13 mouse cellular contexts compared by ENCODE assay signal in genomic region chr2:124403981-124404380, GRCm38 (mm10).
DNase-seq lines count a peak whose midpoint lies in the region; ATAC-seq and TF ChIP-seq lines count a peak whose summit lies in the region.
"Had no signal": no experiment of that assay in that cellular context is flagged by ENCODE, and none has a peak within 500 bp of the region (broad histone marks: within the 10 kb centered on the region; RNA-seq: fewer than 3 reads in every experiment).

No protein-coding gene starts in this region.

- intact Hi-C loops in heart, adult 2 months (cut with DNase I) = no loop called here
- intact Hi-C loops in left cerebral cortex, adult 2 months (cut with DNase I) = no loop called here
- intact Hi-C loops in left cerebral cortex, postnatal 4 days (cut with DNase I) = no loop called here

- no peaks in the 10 kb centered on the region for H3K4me1 ChIP-seq in heart, adult 2 months (ENCODE audit: control insufficient read depth, insufficient read depth, low read length)
- peaks cover 14% of the 10 kb centered on the region for H3K4me1 ChIP-seq in heart, embryonic 11.5 days (ENCODE audit: control insufficient read depth, insufficient read depth, low read length)
- peaks cover 0 to 6% of the 10 kb centered on the region in 2 experiments; a peak in 2 of 4 replicates for H3K4me1 ChIP-seq in ES-E14 (ENCODE audit: control insufficient read depth in 2 of 2, insufficient read depth in 2 of 2, low read length in 2 of 2, poor library complexity in 1 of 2)
- peaks cover 23% of the 10 kb centered on the region for H3K4me1 ChIP-seq in embryonic facial prominence, embryonic 13.5 days
- H3K4me1 ChIP-seq: kidney, embryonic 15.5 days had no signal

- H3K4me3 ChIP-seq in heart, adult 2 months = no peak overlapping the region
- no peak overlapping the region for H3K4me3 ChIP-seq in heart, embryonic 11.5 days (ENCODE audit: low read depth, low read length)
- H3K4me3 ChIP-seq in left cerebral cortex, adult 2 months = no peak overlapping the region
- H3K4me3 ChIP-seq in ES-E14 (ENCODE audit: insufficient read depth in 1 of 2, low read depth in 1 of 2, low read length in 2 of 2, poor library complexity in 1 of 2, severe bottlenecking in 1 of 2) = no peak overlapping the region
- H3K4me3 ChIP-seq in embryonic facial prominence, embryonic 13.5 days = no peak overlapping the region
- H3K4me3 ChIP-seq: kidney, embryonic 15.5 days; midbrain, embryonic 10.5 days had no signal

- no peak for TF ChIP-seq POLR2A in heart, adult 2 months (IDR thresholded peaks at IDR 0.05; ENCODE audit: insufficient read depth, low read depth, low read length)

- DNase-seq in heart, adult 2 months = no peak
- no peak for DNase-seq in left cerebral cortex, adult 2 months (ENCODE audit: extremely low spot score in 1 of 2, low spot score in 2 of 2)
- no peak for DNase-seq in left cerebral cortex, adult 9 months (ENCODE audit: low spot score in 2 of 2)
- DNase-seq in ES-E14 (ENCODE audit: low read depth, low spot score) = no peak
- DNase-seq in urinary bladder, adult 2 months (ENCODE audit: low spot score) = no peak
- DNase-seq in left cerebral cortex, postnatal 4 days = no peak
- DNase-seq: gastrocnemius, postnatal 10 days; lung, adult 18-20 months had no signal

- TF ChIP-seq CTCF in heart, adult 2 months (IDR thresholded peaks at IDR 0.05) = no peak
- TF ChIP-seq CTCF in left cerebral cortex, adult 2 months (IDR thresholded peaks at IDR 0.05) = no peak

- WGBS in heart, adult 2 months = 27% methylated on average over 6 of the region's 6 CpGs
- 43% methylated on average over 6 of the region's 6 CpGs for WGBS in heart, embryonic 11.5 days (ENCODE audit: insufficient replicate concordance)
- 20% methylated on average over 6 of the region's 6 CpGs for WGBS in embryonic facial prominence, embryonic 13.5 days

- H3K27me3 ChIP-seq in heart, adult 2 months (ENCODE audit: control insufficient read depth, insufficient read depth, low read length) = no peaks in the 10 kb centered on the region
- H3K27me3 ChIP-seq in heart, embryonic 11.5 days (ENCODE audit: control insufficient read depth, insufficient read depth, low read length) = no peaks in the 10 kb centered on the region
- no peaks in the 10 kb centered on the region for H3K27me3 ChIP-seq in embryonic facial prominence, embryonic 13.5 days
- H3K27me3 ChIP-seq: kidney, embryonic 15.5 days had no signal

- no peaks in the 10 kb centered on the region for H3K36me3 ChIP-seq in heart, adult 2 months (ENCODE audit: control insufficient read depth, insufficient read depth, low read length)
- H3K36me3 ChIP-seq in heart, embryonic 11.5 days (ENCODE audit: control insufficient read depth, insufficient read depth, low read length) = no peaks in the 10 kb centered on the region
- no peaks in the 10 kb centered on the region for H3K36me3 ChIP-seq in ES-E14 (ENCODE audit: control insufficient read depth, insufficient read depth, low read length, poor library complexity, severe bottlenecking)
- H3K36me3 ChIP-seq in embryonic facial prominence, embryonic 13.5 days = no peaks in the 10 kb centered on the region
- H3K36me3 ChIP-seq: kidney, embryonic 15.5 days; midbrain, embryonic 10.5 days had no signal

- ATAC-seq in heart, embryonic 11.5 days (replicated peaks; ENCODE audit: insufficient number of reproducible peaks, low FRiP score, low TSS enrichment) = no peak
- no peak for ATAC-seq in embryonic facial prominence, embryonic 13.5 days (ENCODE audit: insufficient number of reproducible peaks, insufficient read depth, low FRiP score, low TSS enrichment, low read depth)
- ATAC-seq: CD4-positive, CD25-positive, alpha-beta regulatory T cell, adult 4 months had no signal

- no peak overlapping the region for H3K9ac ChIP-seq in heart, adult 2 months (ENCODE audit: low read depth, low read length)
- no peak overlapping the region for H3K9ac ChIP-seq in heart, embryonic 11.5 days (ENCODE audit: low read depth, low read length)
- H3K9ac ChIP-seq in ES-E14 (ENCODE audit: insufficient read depth, low read depth, low read length, poor library complexity, severe bottlenecking) = no peak overlapping the region
- H3K9ac ChIP-seq in embryonic facial prominence, embryonic 13.5 days = no peak overlapping the region
- H3K9ac ChIP-seq: kidney, embryonic 15.5 days had no signal

- H3K4me2 ChIP-seq in heart, embryonic 11.5 days = no peak overlapping the region
- H3K4me2 ChIP-seq in embryonic facial prominence, embryonic 13.5 days = peak overlapping the region; percentile 28
- H3K4me2 ChIP-seq: kidney, embryonic 15.5 days had no signal

- H3K79me2 ChIP-seq in heart, adult 2 months (replicated peaks; ENCODE audit: control insufficient read depth, insufficient read depth, low read length) = no peaks in the 10 kb centered on the region

- no peaks in the 10 kb centered on the region for H3K9me3 ChIP-seq in heart, embryonic 11.5 days (replicated peaks; ENCODE audit: control insufficient read depth, low read length)
- H3K9me3 ChIP-seq in ES-E14 (ENCODE audit: control insufficient read depth, insufficient read depth, low read depth, low read length) = no peaks in the 10 kb centered on the region
- H3K9me3 ChIP-seq in embryonic facial prominence, embryonic 13.5 days = no peaks in the 10 kb centered on the region
- H3K9me3 ChIP-seq: kidney, embryonic 15.5 days; midbrain, embryonic 10.5 days had no signal

- peak overlapping the region; percentile 11 for H3K27ac ChIP-seq in heart, adult 2 months
- H3K27ac ChIP-seq in heart, embryonic 11.5 days (ENCODE audit: low read depth, low read length) = no peak overlapping the region
- H3K27ac ChIP-seq in left cerebral cortex, adult 2 months = peak overlapping the region; percentile 25; the same call in 1 of the 2 replicates
- 0 out of 2 replicates have a peak overlapping the region, but pooled peaks have one; percentile 10 for H3K27ac ChIP-seq in ES-E14 (ENCODE audit: insufficient read depth, low read depth, low read length, poor library complexity, severe bottlenecking)
- H3K27ac ChIP-seq in embryonic facial prominence, embryonic 13.5 days = no peak overlapping the region
- H3K27ac ChIP-seq: kidney, embryonic 15.5 days; midbrain, embryonic 10.5 days had no signal

- no peak for TF ChIP-seq EP300 in heart, adult 2 months (IDR thresholded peaks at IDR 0.05; ENCODE audit: insufficient read depth, low read depth, low read length)

- in situ Hi-C loops in ES-E14 (cut with MboI; ENCODE audit: low sequenced_read_pairs in 2 of 2, unreplicated experiment in 2 of 2) = no loop called here

TF ChIP-seq in ES-E14, 5 proteins besides CTCF, POLR2A, EP300 and RAD21:
- TF ChIP-seq ZC3H11A (IDR thresholded peaks at IDR 0.05; ENCODE audit: borderline replicate concordance, low read depth, low read length) (no peak), CHD2 (IDR thresholded peaks at IDR 0.05; ENCODE audit: low read depth, low read length) (no peak), MAFK (IDR thresholded peaks at IDR 0.05; ENCODE audit: insufficient read depth, low read depth, low read length) (no peak), HCFC1 (IDR thresholded peaks at IDR 0.05; ENCODE audit: borderline replicate concordance, insufficient read depth, low read length) (no peak), ZNF384 (IDR thresholded peaks at IDR 0.05; ENCODE audit: low read depth, low read length) (no peak)

Comparison
In these comparisons a context has a peak if more than half of its experiments do, and no peak if none do; other contexts are left out.
1. H3K27ac ChIP-seq: peak in heart, adult 2 months (single experiment), left cerebral cortex, adult 2 months (single experiment) and ES-E14 (single experiment); none in heart, embryonic 11.5 days (single experiment) and embryonic facial prominence, embryonic 13.5 days (single experiment).